Mouse (Mus musculus) intestine, embryonic 14.5 days (tissue): Measurements from ENCODE around the gene Prrc2a. TPM values are rescaled to one million over a fixed set of nuclear protein-coding genes. Genes with fewer than 3 reads are reported as not detected.
"Not testable (repeated sequence)": the region's sequence is repeated elsewhere in the genome, so short reads cannot be mapped to it uniquely, and the experiment has no call there.

Experiments
- ATAC-seq: fragments of 200-750 bp; cut with Nextera tagmentation; replicated peaks from 2 replicates; pipeline ENCODE4 v1.8.0; 2017; ENCODE audit warnings: low read depth, moderate number of reproducible peaks, moderate TSS enrichment, moderate library complexity; ENCODE audit not compliant: low FRiP score, low TSS enrichment
- DNase-seq: peaks from one replicate; pipeline ENCODE4 v3.0.0-alpha.2; 2018; ENCODE audit warnings: low spot score
- H3K27ac ChIP-seq: fragments of 300-500 bp; sonication (generic); 2 replicates; pipeline ENCODE4 v1.5.1; 2014; ENCODE audit warnings: low read depth, mild to moderate bottlenecking, control low read depth
- H3K27me3 ChIP-seq: fragments of 300-500 bp; sonication (generic); replicated peaks from 2 replicates; pipeline ENCODE4 v1.6.1; 2014; ENCODE audit warnings: low read length, control low read depth; ENCODE audit not compliant: control insufficient read depth, insufficient read depth
- H3K36me3 ChIP-seq: fragments of 300-500 bp; sonication (generic); 2 replicates; pipeline ENCODE4 v1.6.1; 2014; ENCODE audit warnings: low read length, control low read depth; ENCODE audit not compliant: control insufficient read depth, insufficient read depth
- H3K4me1 ChIP-seq: fragments of 300-500 bp; sonication (generic); replicated peaks from 2 replicates; pipeline ENCODE4 v1.6.1; 2014; ENCODE audit warnings: low read length, control low read depth, mixed read lengths; ENCODE audit not compliant: control insufficient read depth, insufficient read depth
- H3K4me2 ChIP-seq: fragments of 300-500 bp; sonication (generic); 2 replicates; pipeline ENCODE4 v1.6.1; 2014; ENCODE audit warnings: low read length
- H3K4me3 ChIP-seq: fragments of 300-500 bp; sonication (generic); 2 replicates; pipeline ENCODE4 v1.5.1; 2014; ENCODE audit warnings: low read depth, low read length, control low read depth, mixed read lengths
- H3K9ac ChIP-seq: fragments of 300-500 bp; sonication (generic); 2 replicates; pipeline ENCODE4 v1.6.1; 2014; ENCODE audit warnings: mild to moderate bottlenecking, low read length
- H3K9me3 ChIP-seq: fragments of 300-500 bp; sonication (generic); 2 replicates; pipeline ENCODE4 v1.6.1; 2016; ENCODE audit warnings: low read length, control low read depth; ENCODE audit not compliant: control insufficient read depth
- WGBS: fragments of 180-500 bp; shearing (Covaris S2); extraction: QIAGEN DNeasy Blood & Tissue Kit; methylation state at CpG from one replicate; pipeline ENCODE4 v1.1.7; 2014; 5-methylcytosine and 5-hydroxymethylcytosine counted together
- polyA plus RNA-seq: library from polyadenylated mRNA; unstranded; fragments of >200 nt; fragmentation: Nextera tagmentation; extraction: Ambion mirVana; gene quantifications from 2 replicates; pipeline ENCODE4 v1.2.1, GENCODE M21; 2014

Prrc2a gene
- polyA plus RNA-seq, 1 experiment from 2014 or later: 186 TPM

DNA sequence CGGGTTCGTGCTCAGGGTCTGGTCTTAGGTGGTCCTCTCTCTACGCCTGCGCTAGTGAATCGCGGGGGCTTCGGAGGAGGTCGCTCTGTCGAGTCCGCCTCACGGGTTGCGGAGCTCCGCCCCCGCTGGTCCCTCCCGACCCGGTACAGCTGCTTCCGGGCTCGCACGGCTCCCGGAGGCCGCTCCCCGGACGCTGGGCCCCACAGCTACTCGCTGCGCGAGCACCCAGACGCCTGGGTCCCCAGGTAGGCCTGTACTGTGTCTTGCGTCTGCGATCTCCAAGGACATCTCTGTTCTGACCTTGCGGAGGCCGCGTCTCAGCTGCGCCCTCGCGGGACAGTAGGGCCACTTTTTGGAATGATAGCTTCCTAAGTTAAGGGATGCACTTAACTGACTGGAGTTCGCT is 38.5 kb downstream of the Prrc2a start, which contains the start of gene D17H6S53E:
TSS of gene D17H6S53E (plus strand) at position 168 of the 406 bp plus-strand sequence.
- ATAC-seq (peak; percentile 48), DNase-seq (peak; percentile 83)
- Histone ChIP-seq H3K4me2 (peak within 1 kb of the TSS; percentile 80), H3K36me3 (peaks cover 27% of the 10 kb centered on the region), H3K27ac (peak within 1 kb of the TSS; percentile 85), H3K4me1 (peaks cover 25% of the 10 kb centered on the region), H3K9ac (peak within 1 kb of the TSS; percentile 74), H3K9me3 (no peaks in the 10 kb centered on the region), H3K27me3 (no peaks in the 10 kb centered on the region), H3K4me3 (peak within 1 kb of the TSS; percentile 69)
- WGBS: under 1% methylated on average over 36 of the region's 36 CpGs

GRCm38 (mm10) chr17:35125578-35125977 is 39.1 kb downstream of the Prrc2a start:
- Histone ChIP-seq H3K27ac (peak overlapping the region; percentile 85), H3K27me3 (no peaks in the 10 kb centered on the region), H3K4me1 (peaks cover 25% of the 10 kb centered on the region), H3K4me3 (peak overlapping the region; percentile 69), H3K4me2 (peak overlapping the region; percentile 80), H3K36me3 (peaks cover 25% of the 10 kb centered on the region), H3K9ac (peak overlapping the region; percentile 74), H3K9me3 (no peaks in the 10 kb centered on the region)
- DNase-seq: no peak
- no peak for ATAC-seq
- 20% methylated on average over 6 of the region's 6 CpGs for WGBS

- ATAC-seq: no peak
- Histone ChIP-seq H3K9me3 (no peaks in the 10 kb centered on the region), H3K27me3 (no peaks in the 10 kb centered on the region), H3K36me3 (peaks cover 22% of the 10 kb centered on the region), H3K27ac (no peak overlapping the region), H3K9ac (no peak overlapping the region), H3K4me2 (peak overlapping the region; percentile 80; the same call in 1 of the 2 replicates), H3K4me1 (peaks cover 30% of the 10 kb centered on the region), H3K4me3 (no peak overlapping the region)
- no peak for DNase-seq
- WGBS: 95% methylated on average over 1 of the region's 1 CpGs
Observed at GRCm38 (mm10) chr17:35125081-35125480, 39.6 kb downstream of the Prrc2a start.

- not testable (repeated sequence) for H3K9ac ChIP-seq, H3K9me3 ChIP-seq, H3K4me2 ChIP-seq, ATAC-seq, H3K4me3 ChIP-seq, H3K27me3 ChIP-seq, H3K27ac ChIP-seq, DNase-seq
- Histone ChIP-seq H3K36me3 (peaks cover 28% of the 10 kb centered on the region), H3K4me1 (peaks cover 33% of the 10 kb centered on the region)
- 92% methylated on average over 12 of the region's 12 CpGs for WGBS
Observed at GRCm38 (mm10) chr17:35124261-35124896, 40.3 kb downstream of the Prrc2a start.

DNA sequence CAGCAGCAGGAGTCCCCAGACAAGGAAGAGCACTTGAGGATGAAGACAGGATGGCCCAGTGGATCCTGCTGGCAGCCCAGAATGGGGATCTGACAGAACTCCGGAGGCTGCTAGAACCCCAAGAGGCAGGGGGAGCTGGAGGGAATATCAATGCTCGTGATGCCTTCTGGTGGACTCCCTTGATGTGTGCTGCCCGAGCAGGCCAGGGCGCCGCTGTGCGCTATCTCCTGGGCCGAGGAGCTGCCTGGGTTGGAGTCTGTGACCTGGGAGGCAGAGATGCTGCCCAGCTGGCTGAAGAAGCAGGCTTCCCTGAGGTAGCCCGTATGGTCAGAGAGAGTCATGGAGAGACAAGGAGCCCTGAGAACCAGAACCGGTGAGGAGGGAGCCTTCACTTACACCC is 41.4 kb downstream of the Prrc2a start:
- peaks cover 39% of the 10 kb centered on the region for H3K36me3 ChIP-seq
- not testable (repeated sequence) for H3K4me3 ChIP-seq, H3K9ac ChIP-seq, H3K27me3 ChIP-seq, H3K4me2 ChIP-seq, DNase-seq, H3K27ac ChIP-seq, ATAC-seq, H3K9me3 ChIP-seq
- peaks cover 33% of the 10 kb centered on the region for H3K4me1 ChIP-seq
- 90% methylated on average over 9 of the region's 9 CpGs for WGBS

DNA sequence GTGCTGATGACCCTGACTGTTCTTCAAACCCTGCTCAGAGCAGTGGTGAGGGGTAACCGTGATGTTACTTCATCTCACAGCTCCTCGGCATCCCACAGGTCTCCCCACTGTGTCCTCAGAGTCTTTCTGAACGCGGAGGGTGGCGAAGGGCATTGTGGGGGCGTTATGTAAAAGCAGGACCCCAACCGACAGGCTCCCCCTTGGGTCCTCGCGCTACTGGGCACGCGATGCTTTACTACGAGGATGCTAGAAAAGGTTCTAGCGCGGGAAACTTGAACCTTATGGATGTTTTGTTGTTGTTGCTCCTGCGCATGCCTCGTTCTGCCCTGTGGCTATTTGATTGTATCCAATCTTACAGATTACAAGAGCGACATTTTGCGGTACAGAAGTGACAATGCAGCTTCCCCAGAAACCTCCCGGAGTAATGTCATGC is 42.8 kb downstream of the Prrc2a start, which contains the start of gene Csnk2b:
TSS of gene Csnk2b (minus strand) at position 183 of the 433 bp plus-strand sequence.
- H3K9ac ChIP-seq: peak within 1 kb of the TSS; percentile 85
- H3K27ac ChIP-seq: peak within 1 kb of the TSS; percentile 88
- peak within 1 kb of the TSS; percentile 99 for H3K4me3 ChIP-seq
- H3K4me1 ChIP-seq: peaks cover 30% of the 10 kb centered on the region
- peak; percentile 15 for ATAC-seq
- H3K4me2 ChIP-seq: peak within 1 kb of the TSS; percentile 93
- peaks cover 44% of the 10 kb centered on the region for H3K36me3 ChIP-seq
- no peak for DNase-seq
- H3K27me3 ChIP-seq: no peaks in the 10 kb centered on the region
- H3K9me3 ChIP-seq: no peaks in the 10 kb centered on the region
- under 1% methylated on average over 19 of the region's 19 CpGs for WGBS

- under 1% methylated on average over 50 of the region's 50 CpGs for WGBS
- Histone ChIP-seq H3K27me3 (no peaks in the 10 kb centered on the region), H3K27ac (peak within 1 kb of the TSS; percentile 88), H3K4me3 (peak within 1 kb of the TSS; percentile 99), H3K4me2 (peak within 1 kb of the TSS; percentile 93), H3K9ac (peak within 1 kb of the TSS; percentile 85), H3K4me1 (peaks cover 27% of the 10 kb centered on the region), H3K9me3 (no peaks in the 10 kb centered on the region), H3K36me3 (peaks cover 48% of the 10 kb centered on the region)
- ATAC-seq (peak; percentile 92), DNase-seq (peak; percentile 94)
Observed at GRCm38 (mm10) chr17:35121143-35121799, 43.4 kb downstream of the Prrc2a start, which contains the start of gene Gpank1. Gpank1 (plus strand) TSS chr17:35121455.

DNA sequence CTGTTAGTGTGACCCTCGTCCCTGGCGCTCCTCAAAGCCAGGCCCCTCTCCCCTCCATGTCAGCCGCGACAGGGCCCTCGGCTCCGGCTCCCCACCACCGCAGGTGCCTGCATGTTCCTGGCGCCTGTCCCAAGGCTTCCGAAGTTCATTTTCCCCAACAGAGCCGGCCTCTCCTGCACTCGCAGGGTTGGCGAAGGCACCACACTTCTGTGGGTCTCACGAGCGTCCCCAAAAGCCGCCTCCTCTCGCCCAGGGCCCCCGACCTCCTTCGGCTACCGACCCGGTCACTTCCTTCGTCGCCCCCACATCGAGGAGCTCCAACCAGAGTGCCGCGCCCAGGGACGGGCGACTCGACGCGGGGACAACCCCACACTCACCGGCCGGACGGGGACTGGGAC is 44.0 kb downstream of the Prrc2a start:
- peak overlapping the region; percentile 85 for H3K9ac ChIP-seq
- H3K27ac ChIP-seq: peak overlapping the region; percentile 88; the same call in 1 of the 2 replicates
- ATAC-seq (no peak; the same call in 1 of the 2 replicates), DNase-seq (peak; percentile 64)
- H3K4me2 ChIP-seq: peak overlapping the region; percentile 93
- H3K9me3 ChIP-seq: no peaks in the 10 kb centered on the region
- peak overlapping the region; percentile 99 for H3K4me3 ChIP-seq
- peaks cover 53% of the 10 kb centered on the region for H3K36me3 ChIP-seq
- no peaks in the 10 kb centered on the region for H3K27me3 ChIP-seq
- H3K4me1 ChIP-seq: peaks cover 27% of the 10 kb centered on the region
- 0% methylated on average over 33 of the region's 33 CpGs for WGBS
